Mouse (Mus musculus) megakaryocyte, embryonic 14.5 days (primary cell): Measurements from ENCODE around the gene Lama5.
"Not testable (repeated sequence)": the region's sequence is repeated elsewhere in the genome, so short reads cannot be mapped to it uniquely, and the experiment has no call there.

ENCODE experiments used
- FLI1 ChIP-seq: IDR thresholded peaks from 2 replicates; pipeline ENCODE4 v1.6.1; 2012; ENCODE audit warnings: low read length, inconsistent platforms, mixed read lengths
- GATA1 ChIP-seq: IDR thresholded peaks from 3 replicates; pipeline ENCODE4 v1.6.1; 2012; ENCODE audit warnings: mixed read lengths, low read length, inconsistent platforms, borderline replicate concordance

DNA sequence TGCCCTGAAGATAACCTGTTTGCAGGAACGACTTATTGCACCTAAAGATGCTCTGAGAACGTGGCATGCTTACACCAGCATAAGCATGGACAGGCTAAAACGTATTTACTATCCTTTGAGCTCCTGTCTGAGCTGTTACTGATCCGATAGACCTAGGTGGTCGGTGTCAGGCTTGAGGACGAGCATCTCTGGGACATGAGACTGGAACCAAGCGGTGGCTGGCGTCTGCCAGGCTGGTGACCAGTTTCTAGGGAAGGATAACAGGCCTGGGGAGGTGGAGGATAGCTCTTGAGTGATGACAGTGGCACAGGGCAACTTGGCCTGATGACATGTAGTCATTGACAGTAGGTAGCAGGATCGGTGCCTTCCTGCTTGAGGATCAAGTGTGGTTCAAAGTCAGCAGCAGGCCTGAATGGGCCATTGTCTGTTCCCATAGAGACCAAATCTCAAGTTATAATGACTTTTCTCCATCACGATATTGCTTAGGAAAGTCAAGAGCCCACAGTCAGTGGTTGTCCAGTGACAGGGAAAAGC lies 33.4 kb upstream of the Lama5 start:
- not testable (repeated sequence) for TF ChIP-seq GATA1, FLI1
